Mouse (Mus musculus): ENCODE results near the gene Anxa9.

- TF ChIP-seq CTCF (IDR thresholded peaks at IDR 0.05; ENCODE audit: borderline replicate concordance, control insufficient read depth, extremely low read depth, insufficient read depth, low read length, poor library complexity) (no peak), POLR2A (IDR thresholded peaks at IDR 0.05; ENCODE audit: control insufficient read depth, extremely low read depth, insufficient read depth, low read length, poor library complexity) (no peak)
These were observed 30.5 kb downstream of the Anxa9 start for GRCm38 (mm10) chr3:95276428-95276934.
